Mouse (Mus musculus): ENCODE results near the gene Ccdc7a.
A peak's percentile ranks its signal among the peaks of the same experiment; 100 is the strongest.
"Not testable (repeated sequence)": the region's sequence is repeated elsewhere in the genome, so short reads cannot be mapped to it uniquely, and the experiment has no call there.

The Ccdc7a gene

GRCm38 (mm10) chr8:129065417-129065816 lies at the start of gene Ccdc7a:
Ccdc7a (minus strand) TSS chr8:129065517.
- not testable (repeated sequence) for DNase-seq

GRCm38 (mm10) chr8:129066834-129067233 lies 1.5 kb upstream of the Ccdc7a start, which contains the start of gene Ccdc7b:
Ccdc7b (plus strand) TSS chr8:129067134.
- not testable (repeated sequence) for DNase-seq

GRCm38 (mm10) chr8:128991389-128991788 lies 73.9 kb downstream of the Ccdc7a start:
- no peak for DNase-seq

- DNase-seq: not testable (repeated sequence)
Measured at GRCm38 (mm10) chr8:128948941-128949340, 116.4 kb downstream of the Ccdc7a start.

- DNase-seq: peak; percentile 52
Measured at GRCm38 (mm10) chr8:128941022-128941641, 124.2 kb downstream of the Ccdc7a start.

GRCm38 (mm10) chr8:128933446-128933845 lies 131.9 kb downstream of the Ccdc7a start:
- no peak for DNase-seq

- DNase-seq: no peak
Measured at GRCm38 (mm10) chr8:128882719-128883118, 182.6 kb downstream of the Ccdc7a start.

GRCm38 (mm10) chr8:128843749-128844148 lies 221.6 kb downstream of the Ccdc7a start:
- DNase-seq: peak; percentile 41

GRCm38 (mm10) chr8:128812521-128812920 lies 252.8 kb downstream of the Ccdc7a start:
- DNase-seq: no peak

GRCm38 (mm10) chr8:128798594-128798993 lies 266.7 kb downstream of the Ccdc7a start, which contains the start of gene Gm3952:
Gm3952 (minus strand) TSS chr8:128798694.
- DNase-seq: no peak

GRCm38 (mm10) chr8:128735692-128736091 lies 329.6 kb downstream of the Ccdc7a start:
- DNase-seq: no peak

GRCm38 (mm10) chr8:128734118-128734517 lies 331.2 kb downstream of the Ccdc7a start:
- no peak for DNase-seq

- DNase-seq: no peak
Measured at GRCm38 (mm10) chr8:128732254-128732653, 333.1 kb downstream of the Ccdc7a start.

- DNase-seq: no peak
Measured at GRCm38 (mm10) chr8:128727213-128727612, 338.1 kb downstream of the Ccdc7a start.

- peak; percentile 62 for DNase-seq
Measured at GRCm38 (mm10) chr8:128724819-128725218, 340.5 kb downstream of the Ccdc7a start.

GRCm38 (mm10) chr8:128716184-128716583 lies 349.1 kb downstream of the Ccdc7a start:
- no peak for DNase-seq

- DNase-seq: peak; percentile 91
Measured at GRCm38 (mm10) chr8:128709261-128709660, 356.1 kb downstream of the Ccdc7a start.

- no peak for DNase-seq
Measured at GRCm38 (mm10) chr8:128704836-128705235, 360.5 kb downstream of the Ccdc7a start.

- no peak for DNase-seq
Measured at GRCm38 (mm10) chr8:128704376-128704775, 360.9 kb downstream of the Ccdc7a start.

GRCm38 (mm10) chr8:128697945-128698344 lies 367.4 kb downstream of the Ccdc7a start:
- no peak for DNase-seq

- no peak for DNase-seq
Measured at GRCm38 (mm10) chr8:128696701-128697397, 368.5 kb downstream of the Ccdc7a start.

GRCm38 (mm10) chr8:128690056-128690455 lies 375.3 kb downstream of the Ccdc7a start:
- DNase-seq: no peak

- DNase-seq: no peak
Measured at GRCm38 (mm10) chr8:128688679-128689078, 376.6 kb downstream of the Ccdc7a start.

- DNase-seq: no peak
Measured at GRCm38 (mm10) chr8:128686429-128686990, 378.8 kb downstream of the Ccdc7a start.
